Mouse (Mus musculus): ENCODE measurements at regions not wholly inside any gene's neighbourhood (a gene's known extent, or its start where the extent isn't known, plus 50 kb on each side); places are given as distances from the start of the nearest gene placed in this dataset.

GRCm38 (mm10) chr15:96751243-96752061, 51.9 kb upstream of the Slc38a2 start:
- no peak for DNase-seq (ENCODE audit: extremely low spot score in 1 of 2, low spot score in 1 of 2)

GRCm38 (mm10) chr15:96749534-96750256, 50.2 kb upstream of the Slc38a2 start:
- no peak for DNase-seq (ENCODE audit: extremely low spot score in 1 of 2, low spot score in 1 of 2)
